Comparison of ENCODE assay signal across 12 mouse cellular contexts in the genomic region with DNA sequence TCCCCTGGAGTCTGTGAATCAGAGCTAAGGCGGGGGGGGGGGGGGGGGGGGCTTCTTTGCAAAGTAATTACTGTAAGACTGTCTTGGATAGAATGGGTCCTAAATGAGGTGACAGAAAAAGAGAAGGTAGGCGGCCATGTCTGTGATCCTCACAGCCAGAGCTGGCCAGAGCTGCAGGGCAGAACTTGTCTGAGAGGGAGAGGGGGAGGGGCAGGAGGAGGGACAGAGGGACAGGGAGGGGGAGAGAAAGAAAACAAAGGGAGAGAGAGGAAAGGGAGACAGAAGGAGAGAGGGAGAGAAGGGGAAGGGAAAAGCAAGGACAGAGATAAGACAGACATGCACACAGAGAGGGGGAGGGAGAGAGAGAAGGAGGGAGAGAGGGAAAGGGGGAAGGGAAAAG.
"Had no signal": no experiment of that assay in that cellular context is flagged by ENCODE, and none has a peak within 500 bp of the region (broad histone marks: within the 10 kb centered on the region; RNA-seq: fewer than 3 reads in every experiment).

No protein-coding gene starts in this region.

- DNase-seq: kidney, adult 2 months; kidney, postnatal 14 days; left cerebral cortex, postnatal 4 days; lung, adult 2 months; lung, postnatal 36 days; right cerebral cortex, postnatal 14 days; thymus, postnatal 36 days had no signal

- H3K27me3 ChIP-seq: liver, embryonic 15.5 days; neural tube, embryonic 12.5 days had no signal

- ATAC-seq: lung, postnatal 0 days had no signal

- H3K4me1 ChIP-seq: liver, embryonic 15.5 days had no signal

- H3K9me3 ChIP-seq: kidney, embryonic 15.5 days; liver, embryonic 15.5 days; neural tube, embryonic 12.5 days had no signal

- H3K36me3 ChIP-seq: kidney, embryonic 15.5 days; liver, embryonic 15.5 days; neural tube, embryonic 12.5 days had no signal

- H3K4me3 ChIP-seq: kidney, embryonic 15.5 days; liver, embryonic 15.5 days; neural tube, embryonic 12.5 days had no signal

- H3K9ac ChIP-seq: kidney, embryonic 15.5 days; liver, embryonic 15.5 days; neural tube, embryonic 12.5 days had no signal

- H3K27ac ChIP-seq: kidney, embryonic 15.5 days; liver, embryonic 15.5 days; neural tube, embryonic 12.5 days had no signal

- H3K4me2 ChIP-seq: kidney, embryonic 15.5 days; liver, embryonic 11.5 days; liver, embryonic 15.5 days; neural tube, embryonic 12.5 days had no signal
